Mouse (Mus musculus): ENCODE measurements around the gene Itgb3bp.

DNA sequence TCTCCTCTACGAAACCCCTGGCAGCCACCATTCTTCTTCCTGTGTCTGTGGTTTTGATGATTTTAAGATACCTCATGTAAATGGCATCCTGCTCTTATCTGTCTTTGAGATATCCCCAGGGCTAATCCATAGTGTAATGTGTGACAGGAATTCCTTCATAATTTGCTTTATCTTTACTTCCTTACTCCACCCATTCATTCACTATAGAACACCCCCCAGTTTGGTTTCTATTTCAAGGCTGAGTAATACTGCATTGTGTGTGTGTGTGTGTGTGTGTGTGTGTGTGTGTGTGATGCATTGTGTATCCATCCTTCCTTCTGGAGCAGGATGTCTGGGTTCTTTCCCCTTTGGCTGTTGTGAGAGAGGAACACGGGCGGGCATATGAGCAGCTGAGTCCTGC lies 29.7 kb upstream of the Itgb3bp start:
- TF ChIP-seq POLR2A (IDR thresholded peaks at IDR 0.05; ENCODE audit: borderline replicate concordance, insufficient read depth, low read length) (no peak), CTCF (IDR thresholded peaks at IDR 0.05; ENCODE audit: borderline replicate concordance, insufficient read depth, low read depth, low read length) (no peak)

Measured in cerebellum, adult 2 months (tissue).